ENCODE assay signal across 19 mouse cellular contexts in the genomic region with DNA sequence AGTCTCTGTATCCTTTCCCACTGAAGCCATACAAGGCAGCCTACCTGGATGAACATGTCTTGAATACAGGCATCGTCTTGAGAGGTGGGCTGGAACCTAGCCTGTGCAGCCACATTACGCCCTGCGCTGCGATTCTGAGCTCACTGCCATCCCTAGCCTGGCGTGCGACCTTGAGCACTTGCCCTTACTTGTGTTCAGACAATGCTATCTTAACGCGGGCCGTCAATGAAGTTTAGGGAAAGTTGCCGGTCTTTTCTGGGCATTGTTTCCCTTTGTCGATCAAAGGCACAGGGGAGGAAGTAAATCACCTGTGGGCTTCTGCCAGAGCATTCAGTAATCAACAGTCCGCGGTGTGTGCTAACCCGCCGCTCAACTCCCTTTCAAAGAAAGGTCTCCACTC. TPM values are rescaled to one million over a fixed set of nuclear protein-coding genes. Genes with fewer than 3 reads are reported as not detected.
DNase-seq lines count a peak whose midpoint lies in the region; ATAC-seq lines count a peak whose summit lies in the region.
"Had no signal": no experiment of that assay in that cellular context is flagged by ENCODE, and none has a peak within 500 bp of the region (broad histone marks: within the 10 kb centered on the region; RNA-seq: fewer than 3 reads in every experiment).

No protein-coding gene starts in this region.

- no peaks in the 10 kb centered on the region for H3K9me3 ChIP-seq in hindbrain, embryonic 16.5 days (ENCODE audit: control insufficient read depth, low read length)
- no peaks in the 10 kb centered on the region for H3K9me3 ChIP-seq in hindbrain, embryonic 14.5 days (ENCODE audit: control insufficient read depth, low read length)
- 0 out of 2 replicates have a peak, but pooled peaks cover 4% of the 10 kb centered on the region for H3K9me3 ChIP-seq in midbrain, embryonic 10.5 days (replicated peaks)
- no peaks in the 10 kb centered on the region for H3K9me3 ChIP-seq in midbrain, embryonic 15.5 days
- H3K9me3 ChIP-seq in embryonic facial prominence, embryonic 13.5 days = no peaks in the 10 kb centered on the region
- H3K9me3 ChIP-seq: forebrain, embryonic 13.5 days; G1E; hindbrain, embryonic 10.5 days; intestine, embryonic 15.5 days; neural tube, embryonic 12.5 days had no signal

- no peak overlapping the region for H3K27ac ChIP-seq in hindbrain, embryonic 16.5 days (ENCODE audit: low read depth, low read length)
- no peak overlapping the region for H3K27ac ChIP-seq in hindbrain, embryonic 14.5 days
- 0 out of 2 replicates have a peak overlapping the region, but pooled peaks have one; percentile 28 for H3K27ac ChIP-seq in midbrain, embryonic 10.5 days (replicated peaks)
- H3K27ac ChIP-seq in midbrain, embryonic 15.5 days = no peak overlapping the region
- H3K27ac ChIP-seq in embryonic facial prominence, embryonic 13.5 days = no peak overlapping the region
- H3K27ac ChIP-seq: forebrain, embryonic 13.5 days; hindbrain, embryonic 10.5 days; intestine, embryonic 15.5 days; liver, embryonic 14.5 days; neural tube, embryonic 12.5 days had no signal

- WGBS in hindbrain, embryonic 16.5 days = 51% methylated on average over 15 of the region's 15 CpGs
- WGBS in hindbrain, embryonic 14.5 days = 45% methylated on average over 15 of the region's 15 CpGs
- WGBS in midbrain, embryonic 10.5 days = 42% methylated on average over 15 of the region's 15 CpGs
- WGBS in midbrain, embryonic 15.5 days = 53% methylated on average over 15 of the region's 15 CpGs
- 46% methylated on average over 15 of the region's 15 CpGs for WGBS in embryonic facial prominence, embryonic 13.5 days

- no peak overlapping the region for H3K4me3 ChIP-seq in hindbrain, embryonic 16.5 days (ENCODE audit: low read length)
- no peak overlapping the region for H3K4me3 ChIP-seq in hindbrain, embryonic 14.5 days (replicated peaks; ENCODE audit: low read length)
- H3K4me3 ChIP-seq in midbrain, embryonic 10.5 days = no peak overlapping the region
- no peak overlapping the region for H3K4me3 ChIP-seq in midbrain, embryonic 15.5 days
- no peak overlapping the region for H3K4me3 ChIP-seq in embryonic facial prominence, embryonic 13.5 days
- H3K4me3 ChIP-seq: forebrain, embryonic 13.5 days; hindbrain, embryonic 10.5 days; intestine, embryonic 15.5 days; neural tube, embryonic 12.5 days had no signal

- no peak overlapping the region for H3K4me2 ChIP-seq in hindbrain, embryonic 16.5 days (ENCODE audit: low read length)
- no peak overlapping the region for H3K4me2 ChIP-seq in hindbrain, embryonic 14.5 days (replicated peaks)
- no peak overlapping the region for H3K4me2 ChIP-seq in midbrain, embryonic 15.5 days
- peak overlapping the region; percentile 5; the same call in 1 of the 2 replicates for H3K4me2 ChIP-seq in embryonic facial prominence, embryonic 13.5 days
- H3K4me2 ChIP-seq: forebrain, embryonic 13.5 days; intestine, embryonic 15.5 days; neural tube, embryonic 12.5 days had no signal

- ATAC-seq in hindbrain, embryonic 16.5 days = 0 out of 2 replicates have a peak, but pooled peaks have one; percentile 40
- no peak for ATAC-seq in hindbrain, embryonic 14.5 days (ENCODE audit: low FRiP score)
- ATAC-seq in midbrain, embryonic 15.5 days (replicated peaks) = no peak; the same call in 1 of the 2 replicates
- peak; percentile 15; the same call in 1 of the 2 replicates for ATAC-seq in embryonic facial prominence, embryonic 13.5 days (ENCODE audit: insufficient number of reproducible peaks, insufficient read depth, low FRiP score, low TSS enrichment, low read depth)
- ATAC-seq: forebrain, embryonic 13.5 days; intestine, embryonic 15.5 days had no signal

- no peak overlapping the region for H3K9ac ChIP-seq in hindbrain, embryonic 16.5 days (ENCODE audit: low read depth, low read length)
- H3K9ac ChIP-seq in hindbrain, embryonic 14.5 days = no peak overlapping the region
- no peak overlapping the region for H3K9ac ChIP-seq in midbrain, embryonic 15.5 days
- no peak overlapping the region for H3K9ac ChIP-seq in embryonic facial prominence, embryonic 13.5 days
- H3K9ac ChIP-seq: forebrain, embryonic 13.5 days; intestine, embryonic 15.5 days; liver, embryonic 14.5 days; neural tube, embryonic 12.5 days had no signal

- peak; percentile 70 for DNase-seq in heart, adult 11 months
- no peak for DNase-seq in heart, adult 8-10 months (ENCODE audit: low spot score)
- no peak for DNase-seq in hindbrain, embryonic 14.5 days (ENCODE audit: low spot score)
- DNase-seq in midbrain, embryonic 10.5 days (ENCODE audit: low spot score) = no peak
- no peak for DNase-seq in urinary bladder, postnatal 14 days (ENCODE audit: low spot score)
- DNase-seq: adrenal gland, postnatal 10 days; cerebellum, adult 18-20 months; layer of hippocampus, postnatal 36 days; right cerebral cortex, postnatal 4 days; thymus, adult 2 months had no signal

- no peaks in the 10 kb centered on the region; the same call in 1 of the 2 replicates for H3K4me1 ChIP-seq in hindbrain, embryonic 16.5 days (ENCODE audit: control insufficient read depth, insufficient read depth, low read depth, low read length)
- 0 out of 2 replicates have a peak, but pooled peaks cover 4% of the 10 kb centered on the region for H3K4me1 ChIP-seq in hindbrain, embryonic 14.5 days (replicated peaks; ENCODE audit: control insufficient read depth, insufficient read depth, low read length)
- peaks cover 44% of the 10 kb centered on the region for H3K4me1 ChIP-seq in midbrain, embryonic 10.5 days
- H3K4me1 ChIP-seq in midbrain, embryonic 15.5 days = no peaks in the 10 kb centered on the region; the same call in 1 of the 2 replicates
- peaks cover 25% of the 10 kb centered on the region for H3K4me1 ChIP-seq in embryonic facial prominence, embryonic 13.5 days
- H3K4me1 ChIP-seq: forebrain, embryonic 13.5 days; neural tube, embryonic 12.5 days had no signal

- no peaks in the 10 kb centered on the region for H3K36me3 ChIP-seq in hindbrain, embryonic 16.5 days (ENCODE audit: control insufficient read depth, insufficient read depth, low read length)
- no peaks in the 10 kb centered on the region for H3K36me3 ChIP-seq in hindbrain, embryonic 14.5 days (replicated peaks; ENCODE audit: control insufficient read depth, insufficient read depth)
- no peaks in the 10 kb centered on the region for H3K36me3 ChIP-seq in midbrain, embryonic 10.5 days
- H3K36me3 ChIP-seq in midbrain, embryonic 15.5 days (replicated peaks) = no peaks in the 10 kb centered on the region
- no peaks in the 10 kb centered on the region for H3K36me3 ChIP-seq in embryonic facial prominence, embryonic 13.5 days
- H3K36me3 ChIP-seq: G1E; hindbrain, embryonic 10.5 days; intestine, embryonic 15.5 days; neural tube, embryonic 12.5 days had no signal

- H3K27me3 ChIP-seq in hindbrain, embryonic 16.5 days (replicated peaks; ENCODE audit: control insufficient read depth, insufficient read depth, low read length) = no peaks in the 10 kb centered on the region
- no peaks in the 10 kb centered on the region for H3K27me3 ChIP-seq in hindbrain, embryonic 14.5 days (ENCODE audit: control insufficient read depth, insufficient read depth, low read length)
- peaks cover 63% of the 10 kb centered on the region for H3K27me3 ChIP-seq in midbrain, embryonic 10.5 days (ENCODE audit: low read depth, poor library complexity, severe bottlenecking)
- 0 out of 2 replicates have a peak, but pooled peaks cover 3% of the 10 kb centered on the region for H3K27me3 ChIP-seq in midbrain, embryonic 15.5 days (replicated peaks)
- H3K27me3 ChIP-seq in embryonic facial prominence, embryonic 13.5 days = peaks cover 8% of the 10 kb centered on the region
- H3K27me3 ChIP-seq: forebrain, embryonic 13.5 days; intestine, embryonic 15.5 days; neural tube, embryonic 12.5 days had no signal

RNA-seq across cellular contexts. Expression of a gene that starts 8.6 kb away (rescaled TPM):
- 10 to 100 TPM; 51.5 to 61.6 (median 57.9) TPM for total RNA-seq in heart, adult 8-10 months (2022)
- 16.8 and 18.2 TPM in 2 replicates for polyA plus RNA-seq in hindbrain, embryonic 16.5 days (2015; fragmentation: Nextera tagmentation; extraction: Ambion mirVana)
- polyA plus RNA-seq in hindbrain, embryonic 14.5 days (2014; fragmentation: Nextera tagmentation; extraction: Ambion mirVana) = 35.2 and 38.7 TPM in 2 replicates
- 10.0 and 10.1 TPM in 2 replicates for polyA plus RNA-seq in midbrain, embryonic 10.5 days (2016; fragmentation: Nextera tagmentation; extraction: Ambion mirVana)
- 9.7 and 11.2 TPM in 2 replicates for polyA plus RNA-seq in midbrain, embryonic 15.5 days (2015; fragmentation: Nextera tagmentation; extraction: Ambion mirVana)
- polyA plus RNA-seq in embryonic facial prominence, embryonic 13.5 days (2015; fragmentation: Nextera tagmentation; extraction: Ambion mirVana) = 13.6 and 18.7 TPM in 2 replicates
- polyA plus RNA-seq: G1E had no signal

Comparison
In these comparisons a context has a peak if more than half of its experiments do, and no peak if none do; other contexts are left out.
1. ATAC-seq: peak in hindbrain, embryonic 16.5 days (single experiment) and embryonic facial prominence, embryonic 13.5 days (single experiment); none in hindbrain, embryonic 14.5 days (single experiment) and midbrain, embryonic 15.5 days (single experiment).